Mouse (Mus musculus) MN1 (cell line): ENCODE measurements around the gene Dmc1.

Experiments
- DNase-seq: peaks from one replicate; pipeline ENCODE4 v3.0.0-alpha.2; 2016; ENCODE audit warnings: low spot score

Gene Dmc1

DNA sequence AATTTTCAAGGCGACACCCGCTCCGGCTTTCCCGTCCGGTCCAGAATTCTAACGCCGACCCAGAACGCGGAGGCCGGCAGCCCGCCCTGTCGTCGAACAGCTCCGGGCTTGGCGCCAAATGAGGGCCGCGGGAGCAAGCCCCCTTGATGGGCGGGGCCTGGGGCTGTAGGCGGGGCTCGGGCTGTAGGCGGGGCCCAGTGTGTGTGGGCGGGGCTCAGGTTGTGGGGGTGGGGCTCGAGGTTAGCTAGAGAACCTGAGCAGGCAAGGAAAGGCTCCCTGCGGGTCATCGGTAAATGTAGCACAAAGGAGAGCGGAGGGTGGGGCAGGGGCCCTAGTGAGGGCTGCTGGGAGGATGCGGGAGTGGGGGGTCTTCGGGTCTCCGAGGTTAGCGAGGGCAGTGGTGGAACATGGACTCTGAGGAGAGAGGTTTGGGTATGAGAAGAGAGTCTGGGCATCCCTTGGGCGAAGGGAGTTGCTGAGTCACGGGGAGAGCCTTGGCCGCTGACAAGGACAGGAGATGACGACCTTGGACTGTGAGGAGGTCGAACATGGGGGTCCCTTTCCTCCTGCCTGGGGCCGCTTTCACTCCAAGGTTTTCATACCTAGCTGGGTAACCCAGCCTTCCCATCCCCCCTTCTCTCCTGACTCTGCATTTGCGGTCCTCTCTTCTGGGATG is at the start of gene Dmc1:
Gene Dmc1 (minus strand): TSS at position 120 of the 676 bp plus-strand sequence.
- DNase-seq = no peak

- no peak for DNase-seq
These were observed 46.6 kb upstream of the Dmc1 start for GRCm38 (mm10) chr15:79651481-79651880.

GRCm38 (mm10) chr15:79650569-79650968 is 45.7 kb upstream of the Dmc1 start:
- DNase-seq = no peak

GRCm38 (mm10) chr15:79648130-79648529 is 43.2 kb upstream of the Dmc1 start:
- no peak for DNase-seq

DNA sequence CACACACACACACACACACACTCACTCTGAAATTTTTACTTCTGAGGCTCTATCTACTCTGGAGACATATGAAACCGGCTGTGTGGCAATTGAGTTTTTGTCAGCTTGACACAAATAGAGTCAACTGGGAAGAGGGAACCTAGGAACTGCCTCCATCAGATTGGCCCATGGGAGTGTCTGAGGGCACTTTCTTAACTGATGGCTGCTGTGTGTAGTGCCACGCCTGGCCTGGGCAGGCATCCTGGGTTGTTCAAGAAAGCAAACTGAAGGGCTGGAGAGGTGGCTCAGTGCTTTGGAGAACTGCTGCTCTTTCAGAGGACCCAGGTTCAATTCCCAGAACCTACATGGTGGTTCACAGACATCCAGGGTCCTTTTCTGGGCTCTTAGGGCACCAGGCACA is 40.6 kb upstream of the Dmc1 start:
- no peak for DNase-seq

- no peak for DNase-seq
These were observed 36.4 kb upstream of the Dmc1 start for GRCm38 (mm10) chr15:79641135-79641817.

DNA sequence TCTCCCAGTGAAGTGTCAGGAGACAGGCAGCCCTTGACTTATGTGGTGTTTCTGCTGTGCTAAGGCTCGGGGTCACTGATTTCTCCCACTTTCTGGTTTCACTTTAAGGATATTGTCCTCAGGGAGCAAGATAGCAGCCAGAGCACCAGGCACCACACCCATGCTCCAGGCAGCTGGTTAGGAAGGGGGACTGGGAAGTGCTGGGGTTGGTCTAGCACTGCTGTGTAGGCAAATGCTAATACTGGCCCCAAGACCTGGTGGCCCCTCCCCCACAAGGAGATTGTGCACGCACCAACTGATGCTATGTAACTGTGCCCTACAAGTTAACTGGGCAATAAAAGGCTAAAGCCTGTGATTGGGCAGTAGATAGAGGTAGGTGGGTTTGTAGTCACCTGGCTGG is 25.6 kb upstream of the Dmc1 start:
- no peak for DNase-seq

DNA sequence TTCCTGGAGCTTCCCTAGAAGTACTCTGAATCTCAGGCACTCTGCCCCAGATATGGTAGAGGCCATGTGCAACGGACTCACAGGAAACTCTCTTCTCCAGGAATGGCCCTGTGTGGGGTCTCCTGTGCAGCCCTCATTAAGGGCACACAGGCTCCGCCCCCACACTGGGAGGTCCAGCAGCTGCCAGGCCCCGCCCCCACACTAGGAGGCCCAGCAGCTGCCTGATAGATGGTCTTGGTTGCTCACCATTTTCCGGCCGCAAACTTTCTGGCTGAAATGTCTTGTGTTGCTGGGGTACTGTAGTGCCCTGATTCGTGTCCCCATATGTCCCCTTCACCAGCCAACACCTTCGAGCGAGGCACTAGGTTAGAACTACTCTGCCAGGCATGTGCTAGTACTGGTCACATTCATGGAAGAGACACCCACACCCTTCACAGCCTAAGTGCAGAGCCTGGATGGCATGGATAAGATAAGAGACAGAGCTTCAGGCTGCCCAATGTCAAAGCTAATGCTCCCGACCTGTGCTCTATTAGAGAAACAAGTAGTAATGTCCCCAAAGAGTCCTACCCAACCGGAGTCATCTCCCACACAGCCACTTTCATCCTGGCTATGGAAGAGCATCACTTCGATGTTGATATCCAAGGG is 15.0 kb upstream of the Dmc1 start:
- no peak for DNase-seq

DNA sequence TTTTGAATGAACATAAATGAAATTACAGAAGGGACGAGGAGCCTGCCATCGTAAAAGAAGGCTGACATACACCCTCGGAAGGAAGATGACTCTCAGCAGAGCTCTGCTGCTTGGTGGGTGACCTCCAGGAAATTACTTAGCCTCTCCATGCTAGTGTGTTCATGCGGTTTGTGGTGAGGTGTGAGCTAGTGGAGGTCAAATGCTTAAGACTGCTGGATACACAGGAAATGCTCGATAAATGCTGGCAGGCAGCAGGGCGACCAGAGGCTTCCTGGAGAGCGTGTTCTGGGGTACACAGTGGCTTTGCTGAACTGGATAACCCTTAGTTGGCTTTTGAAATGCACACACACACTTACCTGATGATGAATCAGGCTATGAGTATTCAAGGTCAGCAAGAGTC is 13.5 kb upstream of the Dmc1 start:
- DNase-seq = no peak

GRCm38 (mm10) chr15:79617135-79617534 is 12.2 kb upstream of the Dmc1 start:
- DNase-seq = no peak

- DNase-seq = no peak
These were observed 11.8 kb upstream of the Dmc1 start for GRCm38 (mm10) chr15:79616729-79617128.

DNA sequence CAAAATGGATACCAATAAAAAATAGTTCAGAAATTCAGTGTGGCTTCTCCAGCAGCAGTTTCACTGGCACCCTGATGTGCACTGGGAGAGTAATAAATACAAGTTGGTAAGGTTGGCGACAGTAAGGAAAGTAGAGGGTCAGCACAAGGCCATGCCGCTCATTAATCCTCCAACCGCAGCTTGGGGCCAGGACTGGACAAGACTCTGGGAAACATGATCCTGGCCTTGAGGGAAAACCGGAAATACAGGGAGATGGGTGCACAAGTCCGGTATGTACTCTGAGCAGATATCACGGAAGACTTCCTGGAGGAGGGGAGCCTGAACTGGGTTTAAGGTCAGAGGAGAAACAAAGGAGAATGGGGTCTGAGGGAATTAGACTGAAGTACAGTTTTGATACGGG is 10.6 kb upstream of the Dmc1 start:
- DNase-seq = no peak

DNA sequence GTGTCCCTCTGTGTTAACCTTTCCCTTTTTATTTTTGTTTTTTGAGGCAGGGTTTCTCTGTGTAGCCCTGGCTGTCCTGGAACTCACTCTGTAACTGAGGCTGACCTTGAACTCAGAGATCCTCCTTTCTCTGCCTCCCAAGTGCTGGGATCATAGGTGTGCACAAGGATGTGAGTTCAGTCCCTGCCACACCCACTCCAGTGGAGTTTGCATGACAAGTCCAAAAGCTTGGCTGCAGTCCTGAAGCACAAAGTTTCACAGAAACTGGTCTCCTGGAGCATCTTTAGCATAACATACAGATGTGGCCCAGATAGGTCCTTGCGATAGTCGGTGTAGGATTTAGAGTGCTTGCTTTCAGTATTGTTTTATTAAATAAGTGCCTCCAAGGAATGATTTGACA is 4.3 kb upstream of the Dmc1 start:
- DNase-seq = no peak

GRCm38 (mm10) chr15:79608214-79608613 is 3.3 kb upstream of the Dmc1 start:
- no peak for DNase-seq

DNA sequence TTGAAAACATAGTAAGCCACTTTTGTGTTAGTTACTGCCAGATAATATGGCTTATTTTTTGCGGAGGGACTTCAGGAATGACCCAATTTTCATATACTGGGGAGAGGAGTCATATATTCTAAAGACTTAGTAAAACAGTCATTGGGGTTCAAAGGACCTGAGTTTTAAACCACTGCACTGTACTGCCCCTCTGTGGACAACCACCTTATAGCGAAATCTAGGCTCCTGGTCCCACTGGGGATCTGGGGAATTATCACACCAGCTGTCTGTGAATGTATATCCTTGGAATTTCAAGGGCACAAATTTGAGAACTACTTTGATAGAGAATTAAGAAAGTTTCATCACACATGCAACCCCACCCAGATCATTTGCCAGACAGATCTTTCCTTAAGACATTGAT is 2.8 kb upstream of the Dmc1 start:
- peak; percentile 34 for DNase-seq

DNA sequence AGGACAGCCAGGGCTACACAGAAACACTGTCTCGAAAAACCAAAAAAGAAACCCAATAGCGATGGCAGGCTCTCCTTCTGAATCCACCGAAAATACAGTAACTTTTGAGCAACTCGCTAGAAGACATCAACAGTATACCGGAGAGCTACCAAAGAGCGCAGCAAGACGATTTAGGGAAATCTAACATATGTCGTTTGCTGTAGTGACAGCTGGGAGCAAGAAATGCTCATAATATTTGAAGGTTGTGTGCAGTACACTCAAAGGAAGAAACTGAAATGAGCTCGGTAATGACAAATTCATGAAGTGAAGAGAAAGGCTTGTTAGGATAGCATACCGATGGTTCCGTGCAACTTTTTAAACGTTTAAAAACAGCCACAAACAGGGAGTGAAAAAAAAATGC is 1.3 kb upstream of the Dmc1 start:
- no peak for DNase-seq

- no peak for DNase-seq
These were observed 4.7 kb downstream of the Dmc1 start for GRCm38 (mm10) chr15:79600176-79600575.

GRCm38 (mm10) chr15:79598715-79599114 is 6.2 kb downstream of the Dmc1 start:
- no peak for DNase-seq

DNA sequence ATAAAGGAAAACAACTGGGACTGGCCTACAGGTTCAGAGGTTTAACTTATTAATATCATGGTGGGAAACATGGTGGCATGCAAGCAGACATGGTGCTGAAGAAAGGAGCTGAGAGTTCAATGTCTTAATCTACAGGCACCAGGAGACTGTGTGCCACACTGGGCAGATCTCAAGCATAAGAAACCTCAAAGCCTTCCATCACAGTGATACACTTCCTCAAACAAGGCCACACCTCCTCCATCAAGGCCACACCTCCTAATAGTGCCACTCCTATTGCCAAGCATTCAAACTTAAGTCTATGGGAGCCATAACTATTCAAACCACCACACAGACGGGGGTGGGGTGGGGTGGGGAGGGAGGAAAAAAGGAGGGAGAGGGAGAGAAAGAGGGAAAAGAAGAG is 23.3 kb downstream of the Dmc1 start:
- no peak for DNase-seq

- DNase-seq = no peak
These were observed 27.1 kb downstream of the Dmc1 start for GRCm38 (mm10) chr15:79577671-79578426.

DNA sequence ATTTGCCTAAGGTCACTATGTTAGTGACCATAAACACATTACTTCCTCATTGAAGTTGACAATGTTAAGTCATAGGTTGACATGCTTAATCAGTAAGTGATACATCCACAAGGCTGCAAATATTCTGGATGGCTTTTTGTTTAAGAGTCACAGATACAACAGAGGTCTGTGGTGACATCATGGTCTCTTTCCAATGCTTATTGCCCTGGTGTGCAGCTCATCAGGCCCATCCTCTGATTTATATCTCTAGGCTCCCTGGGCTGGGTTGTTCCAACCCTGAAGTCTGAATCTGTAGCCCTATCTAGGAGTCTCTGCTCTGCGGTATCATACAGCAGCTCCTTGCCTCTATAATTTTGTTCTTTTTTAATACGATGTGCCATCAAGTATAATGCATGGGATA is 28.0 kb downstream of the Dmc1 start:
- peak; percentile 11 for DNase-seq

DNA sequence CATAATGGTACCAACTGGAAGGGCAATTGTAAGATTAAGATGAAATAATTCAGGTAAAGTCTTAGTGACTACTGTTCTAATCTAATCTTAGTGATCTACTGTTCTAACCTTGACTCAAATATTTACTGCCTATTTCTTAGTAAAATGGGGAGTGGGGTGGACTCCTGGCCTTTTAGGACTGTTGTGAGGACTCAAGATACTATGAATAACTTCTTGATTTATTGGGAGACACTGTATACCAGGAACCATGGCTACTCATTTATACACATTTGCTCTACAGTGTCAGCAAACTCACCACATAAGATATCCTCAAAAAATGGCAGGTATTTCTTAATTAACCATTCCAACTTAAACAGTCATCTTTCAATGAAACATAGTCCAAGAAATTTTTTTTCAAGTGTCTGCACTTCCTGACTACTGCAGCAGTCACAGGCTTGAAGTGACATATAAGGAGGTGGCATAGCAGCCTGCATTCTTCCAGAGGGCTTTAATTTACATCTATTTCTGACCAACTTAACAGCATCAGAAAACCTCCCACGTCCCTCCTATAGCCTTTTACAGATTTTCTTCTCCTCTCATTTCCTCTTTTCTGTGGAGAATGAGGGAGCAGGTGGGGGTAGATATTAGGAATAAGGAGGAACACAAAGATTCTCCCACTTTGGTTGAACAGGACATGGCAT is 29.2 kb downstream of the Dmc1 start:
- no peak for DNase-seq
